25 mouse cellular contexts compared by ENCODE assay signal in genomic region chr4:85728416-85728815, GRCm38 (mm10).
DNase-seq lines count a peak whose midpoint lies in the region; ATAC-seq and TF ChIP-seq lines count a peak whose summit lies in the region.
"Had no signal": no experiment of that assay in that cellular context is flagged by ENCODE, and none has a peak within 500 bp of the region (broad histone marks: within the 10 kb centered on the region; RNA-seq: fewer than 3 reads in every experiment).

No protein-coding gene starts in this region.

- intact Hi-C loops in left cerebral cortex, postnatal 25 days (cut with DNase I) = no loop called here
- intact Hi-C loops in left cerebral cortex, postnatal 4 days (cut with DNase I) = no loop called here

- TF ChIP-seq CTCF in embryonic fibroblast, embryonic 13.5 days (IDR thresholded peaks at IDR 0.05; ENCODE audit: borderline replicate concordance, insufficient read depth, low read length) = no peak

- no peak overlapping the region for H3K4me3 ChIP-seq in embryonic fibroblast, embryonic 13.5 days (ENCODE audit: insufficient read depth, low read length)
- H3K4me3 ChIP-seq: embryonic facial prominence, embryonic 13.5 days; erythroblast, embryonic 14.5 days; heart, adult 2 months; heart, embryonic 12.5 days; hindbrain, embryonic 13.5 days; limb, embryonic 12.5 days; lung, embryonic 15.5 days; neural tube, embryonic 13.5 days had no signal

- peak; percentile 95 for ATAC-seq in frontal cortex, adult (ENCODE audit: low TSS enrichment)
- ATAC-seq: CD4-positive, CD25-positive, alpha-beta regulatory T cell, adult 4 months; forebrain, postnatal 0 days; intestine, embryonic 16.5 days; midbrain, embryonic 16.5 days had no signal

- TF ChIP-seq POLR2A in embryonic fibroblast, embryonic 13.5 days (IDR thresholded peaks at IDR 0.05; ENCODE audit: low read depth, low read length) = no peak

- no peaks in the 10 kb centered on the region; the same call in 1 of the 2 replicates for H3K4me1 ChIP-seq in embryonic fibroblast, embryonic 13.5 days (ENCODE audit: control insufficient read depth, insufficient read depth, low read length)
- H3K4me1 ChIP-seq: embryonic facial prominence, embryonic 13.5 days; heart, embryonic 12.5 days; hindbrain, embryonic 13.5 days; limb, embryonic 12.5 days; lung, embryonic 15.5 days; neural tube, embryonic 13.5 days had no signal

- peak overlapping the region; percentile 74 for H3K27ac ChIP-seq in embryonic fibroblast, embryonic 13.5 days (ENCODE audit: insufficient read depth, low read length)
- H3K27ac ChIP-seq: embryonic facial prominence, embryonic 13.5 days; heart, adult 2 months; hindbrain, embryonic 13.5 days; kidney, postnatal 0 days; limb, embryonic 12.5 days; lung, embryonic 15.5 days; neural tube, embryonic 13.5 days had no signal

- no peak for DNase-seq in frontal cortex, postnatal 14 days (ENCODE audit: low spot score in 2 of 2)
- DNase-seq in left cerebral cortex, postnatal 25 days (ENCODE audit: low spot score in 2 of 2) = peak; percentile 8 to 72
- no peak for DNase-seq in left cerebral cortex, postnatal 4 days
- DNase-seq in telencephalon, adult 2 months (ENCODE audit: low read depth, low spot score) = peak; percentile 47
- no peak for DNase-seq in liver
- DNase-seq: adrenal gland, postnatal 14 days; forebrain, postnatal 0 days; heart, adult 2 months; heart, postnatal 4 days; kidney, adult 8-10 months; lung, postnatal 36 days; thymus, postnatal 4 days had no signal

Comparison
In these comparisons a context has a peak if more than half of its experiments do, and no peak if none do; other contexts are left out.
1. DNase-seq: peak in left cerebral cortex, postnatal 25 days (2 of 2) and telencephalon, adult 2 months (single experiment); none in frontal cortex, postnatal 14 days (0 of 2), left cerebral cortex, postnatal 4 days (single experiment) and liver (single experiment).